Mouse (Mus musculus) MEL (cell line): ENCODE data around the gene Clhc1. TPM values are rescaled to one million over a fixed set of nuclear protein-coding genes. Genes with fewer than 3 reads are reported as not detected.

Experiments
- DNase-seq: peaks from one replicate; pipeline ENCODE4 v3.0.0; 2011; ENCODE audit warnings: low read depth, low spot score
- H3K27ac ChIP-seq: 2 replicates; pipeline ENCODE4 v1.5.1; 2012; ENCODE audit warnings: low read depth, mild to moderate bottlenecking, control low read depth, low read length, moderate library complexity; ENCODE audit not compliant: control insufficient read depth
- H3K27me3 ChIP-seq, 2 experiments: fragments of 150-350 bp in 1 of 2; sonication (generic) in 1 of 2; 2 replicates each; pipeline ENCODE4 v1.6.1; 2012; ENCODE audit warnings: low read length in 2 of 2, mild to moderate bottlenecking in 2 of 2, improper control_type of control experiment in 1 of 2, moderate library complexity in 1 of 2; ENCODE audit not compliant: insufficient read depth in 2 of 2, control insufficient read depth in 1 of 2
- H3K36me3 ChIP-seq, 2 experiments: 2 replicates each; pipeline ENCODE4 v1.6.1; 2012 to 2014; ENCODE audit warnings: low read length in 2 of 2, improper control_type of control experiment in 1 of 2, inconsistent platforms in 1 of 2, mild to moderate bottlenecking in 1 of 2; ENCODE audit not compliant: insufficient read depth in 2 of 2, control insufficient read depth in 1 of 2
- H3K4me1 ChIP-seq, 2 experiments: fragments of 150-350 bp in 1 of 2; sonication (generic) in 1 of 2; 2 replicates each; pipeline ENCODE4 v1.6.1; 2012; ENCODE audit warnings: low read length in 2 of 2, improper control_type of control experiment in 1 of 2, mild to moderate bottlenecking in 1 of 2; ENCODE audit not compliant: insufficient read depth in 2 of 2, control insufficient read depth in 1 of 2
- H3K4me3 ChIP-seq, 2 experiments: fragments of 150-350 bp in 1 of 2; sonication (generic) in 1 of 2; 2 replicates each; pipeline ENCODE4 v1.5.1; 2012; ENCODE audit warnings: low read depth in 2 of 2, low read length in 2 of 2, mild to moderate bottlenecking in 2 of 2, moderate library complexity in 2 of 2, control low read depth in 1 of 2, improper control_type of control experiment in 1 of 2; ENCODE audit not compliant: control insufficient read depth in 1 of 2, insufficient read depth in 1 of 2
- H3K79me2 ChIP-seq: 2 replicates; pipeline ENCODE4 v1.6.1; 2012; ENCODE audit warnings: mild to moderate bottlenecking, low read length, moderate library complexity; ENCODE audit not compliant: control insufficient read depth, poor library complexity, insufficient read depth
- H3K9ac ChIP-seq: 2 replicates; pipeline ENCODE4 v1.6.1; 2012; ENCODE audit warnings: low read depth, mild to moderate bottlenecking, control low read depth, low read length, moderate library complexity; ENCODE audit not compliant: control insufficient read depth, poor library complexity, severe bottlenecking
- H3K9me3 ChIP-seq: fragments of 150-350 bp; sonication (generic); replicated peaks from 2 replicates; pipeline ENCODE4 v1.6.1; 2012; ENCODE audit warnings: mild to moderate bottlenecking, low read length, improper control_type of control experiment, moderate library complexity; ENCODE audit not compliant: insufficient read depth
- BHLHE40 ChIP-seq: IDR thresholded peaks from 2 replicates; pipeline ENCODE4 v1.6.1; 2012; ENCODE audit warnings: low read depth, mild to moderate bottlenecking, inconsistent platforms, low read length, improper control_type of control experiment, borderline replicate concordance
- CHD2 ChIP-seq: IDR thresholded peaks from 2 replicates; pipeline ENCODE4 v1.6.1; 2011; ENCODE audit warnings: low read length, improper control_type of control experiment
- CTCF ChIP-seq, 3 experiments: IDR thresholded peaks in 2 of 3; conservative IDR thresholded peaks in 1 of 3; 2 replicates each; pipeline ENCODE4 v1.5.1; 2011 to 2012; ENCODE audit warnings: low read length in 3 of 3, low read depth in 2 of 3, mild to moderate bottlenecking in 2 of 3, improper control_type of control experiment in 1 of 3, inconsistent platforms in 1 of 3, mixed read lengths in 1 of 3, moderate library complexity in 1 of 3; ENCODE audit not compliant: control insufficient read depth in 1 of 3, insufficient read depth in 1 of 3, poor library complexity in 1 of 3, severe bottlenecking in 1 of 3
- E2F4 ChIP-seq: IDR thresholded peaks from 2 replicates; pipeline ENCODE4 v1.6.1; 2011; ENCODE audit warnings: low read depth, low read length, improper control_type of control experiment, borderline replicate concordance
- EP300 ChIP-seq, 2 experiments: IDR thresholded peaks; 2 replicates each; pipeline ENCODE4 v1.6.1; 2011; ENCODE audit warnings: improper control_type of control experiment in 2 of 2, low read length in 2 of 2, low read depth in 1 of 2, mild to moderate bottlenecking in 1 of 2
- ETS1 ChIP-seq: IDR thresholded peaks from 2 replicates; pipeline ENCODE4 v1.6.1; 2012; ENCODE audit warnings: low read depth, mild to moderate bottlenecking, inconsistent platforms, low read length, improper control_type of control experiment, moderate library complexity
- GABPA ChIP-seq: IDR thresholded peaks from 2 replicates; pipeline ENCODE4 v1.6.1; 2012; ENCODE audit warnings: low read depth, mild to moderate bottlenecking, inconsistent platforms, low read length, improper control_type of control experiment, moderate library complexity
- GATA1 ChIP-seq: IDR thresholded peaks from 2 replicates; pipeline ENCODE4 v1.6.1; 2011; ENCODE audit warnings: low read depth, low read length, improper control_type of control experiment
- MAFK ChIP-seq: IDR thresholded peaks from 2 replicates; pipeline ENCODE4 v1.6.1; 2011; ENCODE audit warnings: low read depth, mild to moderate bottlenecking, low read length, improper control_type of control experiment, borderline replicate concordance
- MAX ChIP-seq: IDR thresholded peaks from 2 replicates; pipeline ENCODE4 v1.6.1; 2011; ENCODE audit warnings: low read length, improper control_type of control experiment
- MAZ ChIP-seq: IDR thresholded peaks from 2 replicates; pipeline ENCODE4 v1.6.1; 2012; ENCODE audit warnings: low read depth, mild to moderate bottlenecking, inconsistent platforms, low read length, improper control_type of control experiment
- MEF2A ChIP-seq: IDR thresholded peaks from 2 replicates; pipeline ENCODE4 v1.6.1; 2014; ENCODE audit warnings: low read depth, mild to moderate bottlenecking, inconsistent platforms, low read length, improper control_type of control experiment; ENCODE audit not compliant: poor library complexity, insufficient replicate concordance, severe bottlenecking; ENCODE audit errors: extremely low read depth
- MXI1 ChIP-seq: IDR thresholded peaks from 2 replicates; pipeline ENCODE4 v1.6.1; 2011; ENCODE audit warnings: mild to moderate bottlenecking, low read depth, low read length, improper control_type of control experiment
- MYB ChIP-seq: IDR thresholded peaks from 2 replicates; pipeline ENCODE4 v1.6.1; 2011; ENCODE audit warnings: mild to moderate bottlenecking, low read depth, low read length, improper control_type of control experiment
- MYC ChIP-seq: IDR thresholded peaks from 2 replicates; pipeline ENCODE4 v1.6.1; 2011; ENCODE audit warnings: low read depth, mild to moderate bottlenecking, low read length, improper control_type of control experiment, moderate library complexity
- POLR2AphosphoS2 ChIP-seq: IDR thresholded peaks from 2 replicates; pipeline ENCODE4 v1.6.1; 2011; ENCODE audit warnings: low read length, improper control_type of control experiment
- POLR2AphosphoS5 ChIP-seq: IDR thresholded peaks from 2 replicates; pipeline ENCODE4 v1.6.1; 2012; ENCODE audit warnings: low read depth, borderline replicate concordance, mild to moderate bottlenecking, inconsistent platforms, low read length, moderate library complexity, mixed read lengths
- RAD21 ChIP-seq: IDR thresholded peaks from 2 replicates; pipeline ENCODE4 v1.6.1; 2011; ENCODE audit warnings: mild to moderate bottlenecking, low read depth, low read length, improper control_type of control experiment
- RCOR1 ChIP-seq: IDR thresholded peaks from 2 replicates; pipeline ENCODE4 v1.6.1; 2012; ENCODE audit warnings: low read depth, mild to moderate bottlenecking, inconsistent platforms, low read length, improper control_type of control experiment
- SIN3A ChIP-seq: IDR thresholded peaks from 2 replicates; pipeline ENCODE4 v1.6.1; 2012; ENCODE audit warnings: low read length, improper control_type of control experiment, inconsistent platforms
- SMC3 ChIP-seq: IDR thresholded peaks from 2 replicates; pipeline ENCODE4 v1.6.1; 2011; ENCODE audit warnings: low read depth, low read length, improper control_type of control experiment
- TAL1 ChIP-seq: IDR thresholded peaks from 2 replicates; pipeline ENCODE4 v1.6.1; 2012; ENCODE audit warnings: mild to moderate bottlenecking, inconsistent platforms, low read length, moderate library complexity, mixed read lengths
- TBP ChIP-seq: IDR thresholded peaks from 2 replicates; pipeline ENCODE4 v1.8.0; 2011; ENCODE audit warnings: low read depth, low read length, improper control_type of control experiment
- TCF12 ChIP-seq: IDR thresholded peaks from 2 replicates; pipeline ENCODE4 v1.6.1; 2014; ENCODE audit warnings: low read depth, mild to moderate bottlenecking, inconsistent platforms, low read length, improper control_type of control experiment, moderate library complexity
- UBTF ChIP-seq: IDR thresholded peaks from 2 replicates; pipeline ENCODE4 v1.6.1; 2012; ENCODE audit warnings: low read depth, mild to moderate bottlenecking, inconsistent platforms, low read length, improper control_type of control experiment, moderate library complexity, borderline replicate concordance; ENCODE audit not compliant: insufficient read depth
- USF2 ChIP-seq, 2 experiments: IDR thresholded peaks; 2 replicates each; pipeline ENCODE4 v1.6.1; 2011 to 2012; ENCODE audit warnings: improper control_type of control experiment in 2 of 2, low read length in 2 of 2, borderline replicate concordance in 1 of 2, inconsistent platforms in 1 of 2, low read depth in 1 of 2, mild to moderate bottlenecking in 1 of 2; ENCODE audit not compliant: insufficient read depth in 1 of 2
- ZC3H11A ChIP-seq: IDR thresholded peaks from 2 replicates; pipeline ENCODE4 v1.6.1; 2012; ENCODE audit warnings: low read depth, mild to moderate bottlenecking, inconsistent platforms, low read length, improper control_type of control experiment
- ZKSCAN1 ChIP-seq: IDR thresholded peaks from 2 replicates; pipeline ENCODE4 v1.6.1; 2012; ENCODE audit warnings: low read depth, mild to moderate bottlenecking, inconsistent platforms, low read length, improper control_type of control experiment, moderate library complexity
- ZMIZ1 ChIP-seq: IDR thresholded peaks from 2 replicates; pipeline ENCODE4 v1.6.1; 2012; ENCODE audit warnings: low read depth, mild to moderate bottlenecking, inconsistent platforms, low read length, improper control_type of control experiment, moderate library complexity
- ZNF384 ChIP-seq: IDR thresholded peaks from 2 replicates; pipeline ENCODE4 v1.6.1; 2012; ENCODE audit warnings: low read depth, mild to moderate bottlenecking, inconsistent platforms, low read length, improper control_type of control experiment
- polyA plus RNA-seq, 2 experiments: library from polyadenylated mRNA; stranded (reverse) in 1 of 2; unstranded in 1 of 2; fragments of >175 nt in 1 of 2; fragments of >200 nt in 1 of 2; gene quantifications; 2 replicates each; pipeline versions ENCODE4 v1.2.1 to v1.2.4; 2012; ENCODE audit warnings: low replicate concordance in 2 of 2, low read depth in 1 of 2; ENCODE audit not compliant: insufficient read length in 2 of 2, insufficient read depth in 1 of 2, missing spikeins in 1 of 2
- total RNA-seq: library from RNA; depleted of rRNA; stranded (reverse); fragments of 300-350 nt; gene quantifications from 2 replicates; pipeline ENCODE4 v1.2.3, GENCODE M21; 2012

Gene Clhc1
- total and polyA plus RNA-seq, 3 experiments = 0.08 to 0.62 TPM; not detected in 1

GRCm38 (mm10) chr11:29525988-29526794, 21.6 kb upstream of the Clhc1 start, which contains the start of gene Mtif2 (continued):
- TF ChIP-seq RAD21 (no peak; the same call in 1 of the 2 replicates), UBTF (0 out of 2 replicates have a peak, but pooled peaks have one; percentile 55), E2F4 (no peak; the same call in 1 of the 2 replicates), SIN3A (peak; percentile 96), TBP (peak; percentile 93), CTCF (IDR thresholded peaks at IDR 0.05 in 2 of 3, conservative IDR thresholded peaks at IDR 0.05 in 1 of 3; ENCODE audit: control insufficient read depth in 1 of 3, insufficient read depth in 1 of 3, low read depth in 2 of 3, low read length in 3 of 3, poor library complexity in 1 of 3, severe bottlenecking in 1 of 3) (no peak; a peak in 1 of 6 replicates), MAZ (peak; percentile 81), MAX (peak; percentile 84), POLR2AphosphoS2 (peak; percentile 99), MAFK (no peak), GATA1 (0 out of 2 replicates have a peak, but pooled peaks have one; percentile 6), POLR2AphosphoS5 (no peak), RCOR1 (peak; percentile 62; the same call in 1 of the 2 replicates), TAL1 (no peak)
- TF ChIP-seq, all 39 proteins: peak for 24

- peaks cover 15 to 37% of the 10 kb centered on the region in 2 experiments for H3K36me3 ChIP-seq
- no peak overlapping the region for H3K4me3 ChIP-seq
- peak; percentile 55 for DNase-seq
- no peak for TF ChIP-seq ZC3H11A
- peak; percentile 57; the same call in 1 of the 2 replicates for TF ChIP-seq GATA1
- TF ChIP-seq MXI1 = 0 out of 2 replicates have a peak, but pooled peaks have one; percentile 34
- TF ChIP-seq TCF12 = peak; percentile 57; the same call in 1 of the 2 replicates
- peak; percentile 61; the same call in 1 of the 2 replicates for TF ChIP-seq MAX
- peak; percentile 64 for TF ChIP-seq ZNF384
- 0 out of 2 replicates have a peak, but pooled peaks have one; percentile 33 for TF ChIP-seq ETS1
- TF ChIP-seq USF2 (IDR thresholded peaks at IDR 0.05; ENCODE audit: borderline replicate concordance in 1 of 2, insufficient read depth in 1 of 2, low read depth in 1 of 2, low read length in 2 of 2) = no peak
- peak; percentile 79 for TF ChIP-seq RCOR1
- TF ChIP-seq TBP = no peak
- TF ChIP-seq CHD2 = no peak
- peak; percentile 56; the same call in 1 of the 2 replicates for TF ChIP-seq SIN3A
- TF ChIP-seq MEF2A = no peak
- no peak for TF ChIP-seq ZMIZ1
- peak; percentile 45 for TF ChIP-seq TAL1
- no peak for TF ChIP-seq BHLHE40
- peak; percentile 79 for TF ChIP-seq MYB
- TF ChIP-seq GABPA = no peak
- no peak for TF ChIP-seq MAFK
- TF ChIP-seq ZKSCAN1 = no peak
- peak; percentile 81 to 85 for TF ChIP-seq EP300 (IDR thresholded peaks at IDR 0.05; ENCODE audit: low read depth in 1 of 2, low read length in 2 of 2)
- TF ChIP-seq POLR2AphosphoS2 = no peak
- TF ChIP-seq MYC = peak; percentile 58; the same call in 1 of the 2 replicates
- no peak for TF ChIP-seq SMC3
- no peaks in the 10 kb centered on the region for H3K9me3 ChIP-seq
- peaks cover 0 to 4% of the 10 kb centered on the region in 2 experiments; a peak in 2 of 4 replicates for H3K4me1 ChIP-seq
- H3K27ac ChIP-seq = no peak overlapping the region
- no peak overlapping the region for H3K9ac ChIP-seq
- H3K27me3 ChIP-seq = no peaks in the 10 kb centered on the region
- no peaks in the 10 kb centered on the region for H3K79me2 ChIP-seq
Observed at GRCm38 (mm10) chr11:29538201-29538600, 9.5 kb upstream of the Clhc1 start.
